Mouse (Mus musculus): Measurements from ENCODE around the gene Zfp942.
"Not testable (repeated sequence)": the region's sequence is repeated elsewhere in the genome, so short reads cannot be mapped to it uniquely, and the experiment has no call there.

GRCm38 (mm10) chr17:21909456-21910052 is 52.7 kb downstream of the Zfp942 start, which contains the start of gene Zfp995:
- TF ChIP-seq EP300 (IDR thresholded peaks at IDR 0.05; ENCODE audit: insufficient read depth, low read depth, low read length); CTCF (IDR thresholded peaks at IDR 0.05); POLR2A (IDR thresholded peaks at IDR 0.05; ENCODE audit: insufficient read depth, low read depth, low read length): not testable (repeated sequence)
